In genomic region chr12:58213451-58214288, GRCm38 (mm10) we compare ENCODE assay signal across 8 mouse cellular contexts. TPM values are rescaled to one million over a fixed set of nuclear protein-coding genes. Genes with fewer than 3 reads are reported as not detected.
DNase-seq lines count a peak whose midpoint lies in the region; ATAC-seq and TF ChIP-seq lines count a peak whose summit lies in the region.

No protein-coding gene starts in this region.

- no peak for TF ChIP-seq POLR2A in CH12.LX (IDR thresholded peaks at IDR 0.05; ENCODE audit: low read depth, low read length)
- TF ChIP-seq POLR2A in kidney, adult 2 months (IDR thresholded peaks at IDR 0.05; ENCODE audit: low read depth, low read length), result no peak

- in situ Hi-C loops in CH12.LX (cut with MboI; ENCODE audit: low pct_ligation_motif_present, low pct_unique_long_range_greater_than_20kb, low sequenced_read_pairs), result no loop called here

- H3K9me3 ChIP-seq in CH12.LX (replicated peaks; ENCODE audit: low read length), result peaks cover 17% of the 10 kb centered on the region
- no peaks in the 10 kb centered on the region for H3K9me3 ChIP-seq in heart, embryonic 10.5 days
- H3K9me3 ChIP-seq in liver, postnatal 0 days (ENCODE audit: low read length), result no peaks in the 10 kb centered on the region

- H3K4me3 ChIP-seq in CH12.LX (replicated peaks in 1 of 3; ENCODE audit: low read depth in 2 of 3, low read length in 2 of 3, poor library complexity in 1 of 3), result peak overlapping the region in 1 of 3 experiments; percentile 46
- H3K4me3 ChIP-seq in heart, embryonic 10.5 days, result peak overlapping the region; percentile 65
- peak overlapping the region; percentile 53 for H3K4me3 ChIP-seq in kidney, adult 2 months (ENCODE audit: insufficient read depth, low read depth, low read length)
- peak overlapping the region; percentile 13 for H3K4me3 ChIP-seq in liver, postnatal 0 days (ENCODE audit: low read depth, low read length)

- ATAC-seq in liver, postnatal 0 days, result no peak

- no peaks in the 10 kb centered on the region for H3K27me3 ChIP-seq in CH12.LX (replicated peaks)
- H3K27me3 ChIP-seq in heart, embryonic 10.5 days (ENCODE audit: insufficient read depth, poor library complexity, severe bottlenecking), result peaks cover 50% of the 10 kb centered on the region
- H3K27me3 ChIP-seq in kidney, adult 2 months (replicated peaks; ENCODE audit: control insufficient read depth, insufficient read depth, low read length), result peaks cover 4% of the 10 kb centered on the region; the same call in 1 of the 2 replicates
- H3K27me3 ChIP-seq in liver, postnatal 0 days (ENCODE audit: insufficient read depth, low read length), result peaks cover 34% of the 10 kb centered on the region

- no peaks in the 10 kb centered on the region for H3K79me2 ChIP-seq in CH12.LX (replicated peaks; ENCODE audit: control insufficient read depth, extremely low read depth, insufficient read depth, poor library complexity, severe bottlenecking)

- no peaks in the 10 kb centered on the region for H3K36me3 ChIP-seq in CH12.LX (replicated peaks in 1 of 2; ENCODE audit: control insufficient read depth in 1 of 2, insufficient read depth in 1 of 2, low read length in 1 of 2)
- H3K36me3 ChIP-seq in heart, embryonic 10.5 days, result no peaks in the 10 kb centered on the region
- no peaks in the 10 kb centered on the region for H3K36me3 ChIP-seq in kidney, adult 2 months (ENCODE audit: control insufficient read depth, insufficient read depth, low read length)
- H3K36me3 ChIP-seq in liver, postnatal 0 days (replicated peaks; ENCODE audit: insufficient read depth, low read length), result no peaks in the 10 kb centered on the region

- H3K9ac ChIP-seq in CH12.LX (ENCODE audit: insufficient read depth, low read depth), result no peak overlapping the region
- no peak overlapping the region for H3K9ac ChIP-seq in liver, postnatal 0 days (replicated peaks)

- WGBS in heart, embryonic 10.5 days, result under 1% methylated on average over 39 of the region's 40 CpGs
- WGBS in kidney, adult 2 months, result 1% methylated on average over 40 of the region's 40 CpGs
- 2% methylated on average over 35 of the region's 40 CpGs for WGBS in liver, postnatal 0 days (ENCODE audit: insufficient replicate concordance)

- TF ChIP-seq EP300 in CH12.LX (IDR thresholded peaks at IDR 0.05; ENCODE audit: low read length), result no peak
- no peak for TF ChIP-seq EP300 in liver, postnatal 0 days (IDR thresholded peaks at IDR 0.05; ENCODE audit: low read depth)

- dilution Hi-C loops in CH12.LX (cut with MboI; ENCODE audit: extremely low pct_ligation_motif_present, extremely low pct_unique_long_range_greater_than_20kb, low sequenced_read_pairs), result no loop called here

- peaks cover 0 to 23% of the 10 kb centered on the region in 2 experiments; a peak in 2 of 4 replicates for H3K4me1 ChIP-seq in CH12.LX (ENCODE audit: control insufficient read depth in 1 of 2, insufficient read depth in 2 of 2)
- peaks cover 23% of the 10 kb centered on the region for H3K4me1 ChIP-seq in heart, embryonic 10.5 days
- H3K4me1 ChIP-seq in kidney, adult 2 months (ENCODE audit: control insufficient read depth, insufficient read depth, low read length), result no peaks in the 10 kb centered on the region
- H3K4me1 ChIP-seq in liver, postnatal 0 days (ENCODE audit: insufficient read depth), result no peaks in the 10 kb centered on the region; the same call in none of the 2 replicates

- no peak overlapping the region for H3K27ac ChIP-seq in CH12.LX (ENCODE audit: insufficient read depth, low read depth)
- H3K27ac ChIP-seq in heart, embryonic 10.5 days, result no peak overlapping the region
- no peak overlapping the region for H3K27ac ChIP-seq in kidney, adult 2 months (ENCODE audit: insufficient read depth, low read depth, low read length)
- no peak overlapping the region for H3K27ac ChIP-seq in liver, postnatal 0 days (ENCODE audit: low read depth)

- H3K4me2 ChIP-seq in CH12.LX (ENCODE audit: insufficient read depth, low read depth, poor library complexity, severe bottlenecking), result no peak overlapping the region
- peak overlapping the region; percentile 52 for H3K4me2 ChIP-seq in liver, postnatal 0 days (ENCODE audit: low read depth, low read length)

- TF ChIP-seq CTCF in CH12.LX (conservative IDR thresholded peaks at IDR 0.05 in 1 of 2, IDR thresholded peaks at IDR 0.05 in 1 of 2; ENCODE audit: low read depth in 2 of 2, low read length in 2 of 2), result no peak
- no peak for TF ChIP-seq CTCF in kidney, adult 2 months (conservative IDR thresholded peaks at IDR 0.05; ENCODE audit: insufficient read depth, insufficient read length, low read depth, low read length)
- no peak for TF ChIP-seq CTCF in liver, postnatal 0 days (IDR thresholded peaks at IDR 0.05; ENCODE audit: low read depth)

- DNase-seq in CH12.LX (ENCODE audit: extremely low read depth), result peak; percentile 76
- peak; percentile 82 for DNase-seq in ZHBTc4 (ENCODE audit: low read depth, low spot score)
- peak; percentile 81 for DNase-seq in heart, embryonic 10.5 days (ENCODE audit: low spot score)
- peak; percentile 41 for DNase-seq in kidney, adult 2 months
- peak; percentile 20 for DNase-seq in liver, postnatal 0 days
- DNase-seq in retina, embryonic 14.5 days (ENCODE audit: low spot score), result peak; percentile 37
- no peak for DNase-seq in spleen, postnatal 36 days (ENCODE audit: low spot score in 2 of 2)
- no peak for DNase-seq in cerebellum, adult 11 months

- TF ChIP-seq RAD21 in CH12.LX (IDR thresholded peaks at IDR 0.05; ENCODE audit: low read depth, low read length), result no peak

TF ChIP-seq in CH12.LX, 34 proteins besides CTCF, POLR2A, EP300 and RAD21:
- no peak for TF ChIP-seq TBP (conservative IDR thresholded peaks at IDR 0.05; ENCODE audit: low read depth, low read length)
- no peak for TF ChIP-seq E2F4 (IDR thresholded peaks at IDR 0.05; ENCODE audit: insufficient replicate concordance, low read depth, low read length)
- no peak for TF ChIP-seq ZC3H11A (IDR thresholded peaks at IDR 0.05; ENCODE audit: low read depth, low read length)
- no peak for TF ChIP-seq PAX5 (IDR thresholded peaks at IDR 0.05; ENCODE audit: low read length)
- TF ChIP-seq ZKSCAN1 (IDR thresholded peaks at IDR 0.05; ENCODE audit: borderline replicate concordance, low read depth, low read length), result no peak
- TF ChIP-seq POLR2AphosphoS2 (IDR thresholded peaks at IDR 0.05; ENCODE audit: low read depth, low read length), result no peak
- TF ChIP-seq SIN3A (IDR thresholded peaks at IDR 0.05; ENCODE audit: low read length), result no peak
- TF ChIP-seq ETS1 (conservative IDR thresholded peaks at IDR 0.05; ENCODE audit: low read depth, low read length), result no peak
- TF ChIP-seq UBTF (IDR thresholded peaks at IDR 0.05; ENCODE audit: low read depth, low read length), result no peak
- TF ChIP-seq IRF4 (IDR thresholded peaks at IDR 0.05; ENCODE audit: low read depth, low read length), result no peak
- TF ChIP-seq JUND (conservative IDR thresholded peaks at IDR 0.05; ENCODE audit: low read depth, low read length), result no peak
- TF ChIP-seq GABPA (IDR thresholded peaks at IDR 0.05; ENCODE audit: insufficient replicate concordance, low read depth, low read length), result no peak
- TF ChIP-seq CHD2 (IDR thresholded peaks at IDR 0.05; ENCODE audit: low read length), result no peak

RNA-seq across cellular contexts. Expression of gene Sstr1, which starts 2.1 kb away (rescaled TPM):
- total RNA-seq in CH12.LX (2012; rRNA removed), result not detected in 2 replicates
- total RNA-seq in CH12.LX (2014; rRNA removed), result not detected in 2 replicates
- polyA plus RNA-seq in CH12.LX (2012; ENCODE audit: insufficient read length, low read depth), result not detected in 2 replicates
- polyA plus RNA-seq in heart, embryonic 10.5 days (2016; fragmentation: Nextera tagmentation; extraction: Ambion mirVana), result 0.20 TPM in 1 of 2 replicates, not detected in the other
- polyA plus RNA-seq in kidney, adult 2 months (2012; rRNA removed), result 0.14 and 0.20 TPM in 2 replicates
- polyA plus RNA-seq in liver, postnatal 0 days (2015; fragmentation: Nextera tagmentation; extraction: Ambion mirVana), result not detected in 2 replicates

RNA-seq across cellular contexts. Expression of gene Clec14a, which starts 55.4 kb away (rescaled TPM):
- total RNA-seq in CH12.LX (2012; rRNA removed) (not detected in 2 replicates), CH12.LX (2014; rRNA removed) (not detected in 2 replicates)
- polyA plus RNA-seq in CH12.LX (2012; ENCODE audit: insufficient read length, low read depth), result not detected in 2 replicates
- polyA plus RNA-seq in heart, embryonic 10.5 days (2016; fragmentation: Nextera tagmentation; extraction: Ambion mirVana), result 7.4 and 7.7 TPM in 2 replicates
- polyA plus RNA-seq in kidney, adult 2 months (2012; rRNA removed), result 9.5 and 9.8 TPM in 2 replicates
- 9.9 and 10.3 TPM in 2 replicates for polyA plus RNA-seq in liver, postnatal 0 days (2015; fragmentation: Nextera tagmentation; extraction: Ambion mirVana)

Comparison
In these comparisons a context has a peak if more than half of its experiments do, and no peak if none do; other contexts are left out.
1. DNase-seq: peak in CH12.LX (single experiment), ZHBTc4 (single experiment), heart, embryonic 10.5 days (single experiment), kidney, adult 2 months (single experiment), liver, postnatal 0 days (single experiment) and retina, embryonic 14.5 days (single experiment); none in spleen, postnatal 36 days (0 of 2) and cerebellum, adult 11 months (single experiment).